Mouse (Mus musculus) layer of hippocampus, adult 2 months (tissue): ENCODE measurements around the gene Dync1i1. TPM values are rescaled to one million over a fixed set of nuclear protein-coding genes. Genes with fewer than 3 reads are reported as not detected.

Experiments
- DNase-seq, 2 experiments: peaks; one replicate each; pipeline ENCODE4 v3.0.0; 2022; ENCODE audit warnings: low spot score in 2 of 2
- H3K27ac ChIP-seq: fragments of 200-600 bp; 2 replicates; pipeline ENCODE4 v1.8.1; 2022
- H3K4me3 ChIP-seq: fragments of 200-600 bp; 2 replicates; pipeline ENCODE4 v1.8.1; 2022; ENCODE audit warnings: mild to moderate bottlenecking
- CTCF ChIP-seq: fragments of 200-600 bp; conservative IDR thresholded peaks from 2 replicates; pipeline ENCODE4 v1.8.1; 2022; ENCODE audit warnings: antibody characterized with exemption, mild to moderate bottlenecking, moderate library complexity
- total RNA-seq, 2 experiments: library from RNA; stranded (reverse); gene quantifications; 2 replicates each; pipeline ENCODE4 v1.2.3; 2021

The Dync1i1 gene
- total RNA-seq, 2 experiments from 2014 or later = 138 to 150 TPM

GRCm38 (mm10) chr6:5794106-5794753, 68.8 kb downstream of the Dync1i1 start:
- Histone ChIP-seq H3K4me3 (no peak overlapping the region), H3K27ac (0 out of 2 replicates have a peak overlapping the region, but pooled peaks have one; percentile 7)
- no peak for TF ChIP-seq CTCF
- DNase-seq = no peak

GRCm38 (mm10) chr6:5795314-5795713, 69.9 kb downstream of the Dync1i1 start:
- no peak for DNase-seq
- Histone ChIP-seq H3K27ac (no peak overlapping the region), H3K4me3 (no peak overlapping the region)
- TF ChIP-seq CTCF = peak; percentile 30

- no peak overlapping the region for H3K4me3 ChIP-seq
- no peak overlapping the region for H3K27ac ChIP-seq
- DNase-seq = peak; percentile 39 to 66
- peak; percentile 78 for TF ChIP-seq CTCF
Measured at GRCm38 (mm10) chr6:5802124-5802839, 76.8 kb downstream of the Dync1i1 start.

- no peak for TF ChIP-seq CTCF
- no peak for DNase-seq
- Histone ChIP-seq H3K27ac (no peak overlapping the region), H3K4me3 (no peak overlapping the region)
Measured at GRCm38 (mm10) chr6:5802840-5803491, 77.5 kb downstream of the Dync1i1 start.

GRCm38 (mm10) chr6:5808008-5808421, 82.6 kb downstream of the Dync1i1 start:
- no peak overlapping the region for H3K4me3 ChIP-seq
- no peak overlapping the region for H3K27ac ChIP-seq
- no peak for DNase-seq
- TF ChIP-seq CTCF = no peak

GRCm38 (mm10) chr6:5812076-5812475, 86.6 kb downstream of the Dync1i1 start:
- Histone ChIP-seq H3K27ac (no peak overlapping the region), H3K4me3 (no peak overlapping the region)
- DNase-seq = no peak
- no peak for TF ChIP-seq CTCF

GRCm38 (mm10) chr6:5819674-5820073, 94.2 kb downstream of the Dync1i1 start:
- no peak for TF ChIP-seq CTCF
- DNase-seq = no peak
- Histone ChIP-seq H3K27ac (no peak overlapping the region), H3K4me3 (no peak overlapping the region)

GRCm38 (mm10) chr6:5825461-5825860, 100.0 kb downstream of the Dync1i1 start:
- H3K4me3 ChIP-seq = no peak overlapping the region
- DNase-seq = no peak
- no peak for TF ChIP-seq CTCF
- no peak overlapping the region for H3K27ac ChIP-seq

GRCm38 (mm10) chr6:5827064-5827463, 101.6 kb downstream of the Dync1i1 start:
- peak; percentile 71 for TF ChIP-seq CTCF
- H3K4me3 ChIP-seq = no peak overlapping the region
- no peak for DNase-seq
- H3K27ac ChIP-seq = no peak overlapping the region

- DNase-seq = no peak
- TF ChIP-seq CTCF = no peak
- H3K4me3 ChIP-seq = no peak overlapping the region
Measured at GRCm38 (mm10) chr6:5828409-5828974, 103.1 kb downstream of the Dync1i1 start.

GRCm38 (mm10) chr6:5829148-5829547, 103.7 kb downstream of the Dync1i1 start:
- H3K27ac ChIP-seq = no peak overlapping the region
- DNase-seq = peak in 1 of 2 experiments; percentile 19
- TF ChIP-seq CTCF = no peak
- no peak overlapping the region for H3K4me3 ChIP-seq

More at GRCm38 (mm10) chr6:5828409-5828974, 103.1 kb downstream of the Dync1i1 start:
- no peak overlapping the region for H3K27ac ChIP-seq

- no peak for DNase-seq
- Histone ChIP-seq H3K4me3 (no peak overlapping the region), H3K27ac (no peak overlapping the region)
- no peak for TF ChIP-seq CTCF
Measured at GRCm38 (mm10) chr6:5830717-5831116, 105.3 kb downstream of the Dync1i1 start.

- TF ChIP-seq CTCF = no peak
- no peak for DNase-seq
- no peak overlapping the region for H3K27ac ChIP-seq
- H3K4me3 ChIP-seq = no peak overlapping the region
Measured at GRCm38 (mm10) chr6:5831233-5831632, 105.8 kb downstream of the Dync1i1 start.
